In genomic region chr14:104901072-104901471, GRCm38 (mm10) we compare ENCODE assay signal across 18 mouse cellular contexts.
DNase-seq lines count a peak whose midpoint lies in the region; ATAC-seq and TF ChIP-seq lines count a peak whose summit lies in the region.
"Had no signal": no experiment of that assay in that cellular context is flagged by ENCODE, and none has a peak within 500 bp of the region (broad histone marks: within the 10 kb centered on the region; RNA-seq: fewer than 3 reads in every experiment).

No protein-coding gene starts in this region.

- TF ChIP-seq CTCF in kidney, postnatal 0 days (IDR thresholded peaks at IDR 0.05; ENCODE audit: low read depth), result no peak

- H3K36me3 ChIP-seq in kidney, postnatal 0 days (ENCODE audit: insufficient read depth, low read length), result no peaks in the 10 kb centered on the region
- no peaks in the 10 kb centered on the region for H3K36me3 ChIP-seq in limb, embryonic 10.5 days
- H3K36me3 ChIP-seq in midbrain, embryonic 13.5 days, result no peaks in the 10 kb centered on the region
- H3K36me3 ChIP-seq: embryonic facial prominence, embryonic 12.5 days; limb, embryonic 15.5 days had no signal

- H3K27ac ChIP-seq in kidney, postnatal 0 days, result no peak overlapping the region
- no peak overlapping the region for H3K27ac ChIP-seq in limb, embryonic 10.5 days
- no peak overlapping the region for H3K27ac ChIP-seq in midbrain, embryonic 13.5 days
- H3K27ac ChIP-seq: embryonic facial prominence, embryonic 12.5 days; hindbrain, embryonic 14.5 days; limb, embryonic 15.5 days had no signal

- ATAC-seq in kidney, postnatal 0 days (replicated peaks; ENCODE audit: low FRiP score, low read depth), result no peak
- ATAC-seq in megakaryocyte-erythroid progenitor cell, adult 5-6 weeks (replicated peaks; ENCODE audit: low FRiP score, low TSS enrichment, poor library complexity, severe bottlenecking), result peak; percentile 97
- ATAC-seq in monocyte, adult 5-6 weeks (replicated peaks; ENCODE audit: insufficient number of reproducible peaks, low FRiP score, low TSS enrichment, poor library complexity, severe bottlenecking), result no peak
- no peak for ATAC-seq in midbrain, embryonic 13.5 days
- ATAC-seq: intestine, embryonic 16.5 days had no signal

- no peak overlapping the region for H3K9ac ChIP-seq in kidney, postnatal 0 days (ENCODE audit: low read depth, low read length)
- H3K9ac ChIP-seq in midbrain, embryonic 13.5 days (replicated peaks), result no peak overlapping the region
- H3K9ac ChIP-seq: embryonic facial prominence, embryonic 12.5 days; hindbrain, embryonic 14.5 days; limb, embryonic 15.5 days had no signal

- no peak overlapping the region for H3K4me2 ChIP-seq in kidney, postnatal 0 days (ENCODE audit: low read length)
- H3K4me2 ChIP-seq in midbrain, embryonic 13.5 days (replicated peaks), result no peak overlapping the region
- H3K4me2 ChIP-seq: embryonic facial prominence, embryonic 12.5 days; hindbrain, embryonic 14.5 days; limb, embryonic 15.5 days; midbrain, embryonic 11.5 days had no signal

- H3K4me1 ChIP-seq in kidney, postnatal 0 days (replicated peaks; ENCODE audit: insufficient read depth, low read length), result no peaks in the 10 kb centered on the region
- H3K4me1 ChIP-seq in limb, embryonic 10.5 days, result peaks cover 11% of the 10 kb centered on the region
- H3K4me1 ChIP-seq in midbrain, embryonic 13.5 days (replicated peaks), result no peaks in the 10 kb centered on the region
- H3K4me1 ChIP-seq: embryonic facial prominence, embryonic 12.5 days; limb, embryonic 15.5 days had no signal

- WGBS in kidney, postnatal 0 days, result 44% methylated on average over 11 of the region's 11 CpGs
- 73% methylated on average over 11 of the region's 11 CpGs for WGBS in limb, embryonic 10.5 days
- 83% methylated on average over 11 of the region's 11 CpGs for WGBS in midbrain, embryonic 13.5 days

- DNase-seq in kidney, postnatal 0 days (ENCODE audit: low spot score), result peak; percentile 4
- no peak for DNase-seq in kidney, postnatal 4 days
- DNase-seq in c-Kit-positive CD71-negative TER-119-negative erythroid progenitor cells, embryonic 14.5 days (ENCODE audit: low read depth), result peak; percentile 12
- DNase-seq in limb, embryonic 10.5 days (ENCODE audit: low spot score), result peak; percentile 37
- DNase-seq: adrenal gland, postnatal 14 days; cerebellum, adult 9-11 months; gastrocnemius, postnatal 14 days; kidney, postnatal 10 days; retina, postnatal 1 day had no signal

- H3K9me3 ChIP-seq in kidney, postnatal 0 days (replicated peaks; ENCODE audit: low read length), result no peaks in the 10 kb centered on the region
- H3K9me3 ChIP-seq in limb, embryonic 10.5 days (replicated peaks), result no peaks in the 10 kb centered on the region
- H3K9me3 ChIP-seq in midbrain, embryonic 13.5 days, result no peaks in the 10 kb centered on the region
- H3K9me3 ChIP-seq: embryonic facial prominence, embryonic 12.5 days; limb, embryonic 15.5 days had no signal

- H3K4me3 ChIP-seq in kidney, postnatal 0 days (replicated peaks; ENCODE audit: low read depth, low read length), result no peak overlapping the region
- no peak overlapping the region for H3K4me3 ChIP-seq in limb, embryonic 10.5 days
- H3K4me3 ChIP-seq in midbrain, embryonic 13.5 days (replicated peaks), result no peak overlapping the region
- H3K4me3 ChIP-seq: embryonic facial prominence, embryonic 12.5 days; limb, embryonic 15.5 days; myocyte had no signal

- H3K27me3 ChIP-seq in kidney, postnatal 0 days (ENCODE audit: insufficient read depth, low read length), result no peaks in the 10 kb centered on the region
- H3K27me3 ChIP-seq in limb, embryonic 10.5 days (ENCODE audit: low read depth, poor library complexity, severe bottlenecking), result no peaks in the 10 kb centered on the region
- H3K27me3 ChIP-seq in midbrain, embryonic 13.5 days, result no peaks in the 10 kb centered on the region
- H3K27me3 ChIP-seq: embryonic facial prominence, embryonic 12.5 days; limb, embryonic 15.5 days had no signal

Comparison
In these comparisons a context has a peak if more than half of its experiments do, and no peak if none do; other contexts are left out.
1. DNase-seq: peak in kidney, postnatal 0 days (single experiment), c-Kit-positive CD71-negative TER-119-negative erythroid progenitor cells, embryonic 14.5 days (single experiment) and limb, embryonic 10.5 days (single experiment); none in kidney, postnatal 4 days (0 of 2).